Mouse (Mus musculus) splenic B cell, adult 2 months (primary cell): ENCODE measurements around the gene Oas1h.
"Not testable (repeated sequence)": the region's sequence is repeated elsewhere in the genome, so short reads cannot be mapped to it uniquely, and the experiment has no call there.

Experiments
- DNase-seq: peaks from one replicate; pipeline ENCODE4 v3.0.0-alpha.2; 2011; ENCODE audit warnings: low read depth, low spot score
- H3K27me3 ChIP-seq: 2 replicates; pipeline ENCODE4 v1.6.1; 2012; ENCODE audit warnings: mild to moderate bottlenecking, low read length, moderate library complexity, mixed read lengths; ENCODE audit not compliant: control insufficient read depth, poor library complexity, insufficient read depth, severe bottlenecking
- H3K36me3 ChIP-seq: 2 replicates; pipeline ENCODE4 v1.6.1; 2012; ENCODE audit warnings: mild to moderate bottlenecking, low read length, moderate library complexity, mixed read lengths; ENCODE audit not compliant: control insufficient read depth, poor library complexity, insufficient read depth, severe bottlenecking

The Oas1h gene

GRCm38 (mm10) chr5:120869436-120870015, 8.3 kb downstream of the Oas1h start:
- DNase-seq: no peak

DNA sequence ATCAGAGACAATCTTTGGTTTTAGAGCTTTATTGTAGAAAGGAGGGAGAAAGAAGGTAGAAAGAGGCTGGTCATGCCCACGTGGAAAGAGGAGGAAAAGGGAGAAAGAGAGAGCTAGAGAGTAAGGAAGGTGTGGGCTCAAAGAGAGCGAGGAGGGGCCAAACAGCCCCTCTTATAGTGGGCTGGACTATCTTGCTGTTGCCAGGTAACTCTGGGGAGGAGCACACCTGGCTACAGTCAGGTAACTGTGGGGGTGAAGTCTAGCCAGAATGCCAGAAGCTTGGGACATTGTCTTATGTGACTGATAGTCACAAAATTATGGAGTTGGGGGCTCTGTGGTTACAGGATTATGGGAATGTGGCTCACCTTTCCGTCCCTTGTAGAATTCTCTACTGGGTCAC, 8.9 kb downstream of the Oas1h start:
- Histone ChIP-seq H3K36me3 (no peaks in the 10 kb centered on the region), H3K27me3 (no peaks in the 10 kb centered on the region)
- no peak for DNase-seq

More at GRCm38 (mm10) chr5:120869436-120870015, 8.3 kb downstream of the Oas1h start:
- no peaks in the 10 kb centered on the region for H3K36me3 ChIP-seq
- H3K27me3 ChIP-seq: no peaks in the 10 kb centered on the region

DNA sequence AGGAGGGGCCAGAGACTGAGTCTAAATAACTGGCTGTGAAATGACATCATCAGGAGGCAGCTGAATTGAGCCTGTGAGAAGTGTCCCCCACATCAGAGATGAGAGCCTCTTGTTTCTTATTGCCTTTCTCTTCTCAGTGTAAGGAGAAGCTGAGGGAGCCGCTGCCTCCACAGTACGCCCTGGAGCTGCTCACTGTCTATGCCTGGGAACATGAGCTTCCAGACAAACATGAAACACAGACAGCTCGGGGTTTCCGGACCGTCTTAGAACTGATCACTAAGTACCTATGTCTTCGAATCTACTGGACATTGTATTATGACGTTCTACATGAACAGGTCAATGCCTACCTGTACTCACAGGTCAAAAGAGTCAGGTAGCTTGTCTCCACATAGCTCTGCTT, 9.6 kb downstream of the Oas1h start:
- H3K36me3 ChIP-seq: no peaks in the 10 kb centered on the region
- no peak for DNase-seq
- no peaks in the 10 kb centered on the region for H3K27me3 ChIP-seq

- no peaks in the 10 kb centered on the region for H3K36me3 ChIP-seq
- H3K27me3 ChIP-seq: no peaks in the 10 kb centered on the region
- DNase-seq: no peak
Measured at GRCm38 (mm10) chr5:120871469-120871868, 10.2 kb downstream of the Oas1h start.

DNA sequence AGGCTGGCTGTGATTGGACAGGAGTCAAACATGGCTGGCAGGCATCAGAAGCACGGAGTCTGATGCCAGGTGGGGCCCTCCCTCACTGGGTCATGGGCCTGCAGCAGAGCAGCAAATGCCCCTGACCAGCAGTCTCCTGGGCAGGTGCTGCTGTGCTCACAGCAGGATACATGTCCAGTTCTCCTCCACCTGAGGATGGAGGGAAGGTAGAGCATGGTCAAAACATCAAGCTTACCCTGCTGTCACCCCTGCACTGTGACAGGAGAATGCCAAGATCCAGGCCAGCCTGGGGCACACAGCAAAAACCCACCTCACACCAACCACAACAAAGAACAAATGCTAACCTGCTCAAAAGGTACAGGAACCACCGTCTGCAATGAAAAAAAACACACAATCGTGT, 15.6 kb downstream of the Oas1h start:
- not testable (repeated sequence) for H3K27me3 ChIP-seq, H3K36me3 ChIP-seq, DNase-seq

DNA sequence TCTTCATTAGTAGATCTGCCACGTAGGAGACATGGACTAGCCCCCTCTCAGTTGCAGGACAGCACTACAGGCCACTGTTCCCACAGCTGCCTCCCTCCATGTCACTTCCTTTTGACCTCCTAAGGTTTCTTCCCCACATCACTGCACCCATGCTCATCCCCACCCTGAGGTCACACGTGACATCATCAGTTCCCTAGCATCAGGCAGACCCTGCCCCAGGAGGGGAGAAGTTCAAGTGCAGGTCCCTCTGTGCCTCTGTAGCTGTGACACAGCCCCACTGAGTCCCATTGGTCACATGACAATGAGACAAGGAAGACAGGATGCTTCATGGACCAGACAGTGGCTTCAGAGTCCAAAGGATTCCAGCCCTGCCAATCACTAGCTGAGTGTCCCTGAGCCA, 16.2 kb downstream of the Oas1h start:
- H3K27me3 ChIP-seq, H3K36me3 ChIP-seq, DNase-seq: not testable (repeated sequence)

DNA sequence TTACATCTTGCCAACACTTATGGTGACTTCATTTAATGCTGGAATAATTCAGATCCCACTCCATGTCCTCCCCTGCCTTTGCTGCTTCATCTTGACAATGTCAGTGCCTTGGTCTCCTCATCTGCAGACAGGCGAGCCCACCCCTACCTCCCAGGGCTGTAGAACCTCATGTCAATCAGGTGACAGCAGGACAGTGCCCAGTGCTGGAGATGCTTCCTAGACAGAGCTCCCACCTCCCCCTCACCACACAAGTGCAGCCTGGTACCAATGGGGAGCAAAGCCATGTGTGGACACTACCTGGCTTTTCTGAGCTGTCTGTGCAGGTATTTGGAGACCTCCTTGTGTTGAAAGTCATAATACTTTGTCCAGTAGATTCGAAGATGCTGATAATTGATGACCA, 17.6 kb downstream of the Oas1h start:
- not testable (repeated sequence) for DNase-seq, H3K36me3 ChIP-seq, H3K27me3 ChIP-seq

DNA sequence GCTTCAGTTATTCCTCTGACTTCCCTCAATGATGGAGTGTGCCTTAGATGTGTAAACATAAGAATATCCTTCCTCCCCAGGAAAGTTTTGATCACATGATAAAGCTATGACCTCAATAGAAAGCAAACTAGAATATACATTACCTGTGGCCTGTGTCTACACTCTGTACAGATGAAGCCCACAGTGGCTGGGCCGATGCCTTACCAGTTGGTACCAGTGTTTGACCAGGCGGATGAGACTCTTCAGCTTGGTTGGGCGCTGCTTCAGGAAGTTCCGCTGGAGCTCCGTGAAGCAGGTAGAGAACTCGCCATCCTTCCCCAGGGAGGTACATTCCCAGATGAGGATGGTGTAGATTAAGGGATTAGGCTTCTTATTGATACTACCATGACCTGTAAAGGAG, 20.5 kb downstream of the Oas1h start:
- not testable (repeated sequence) for H3K36me3 ChIP-seq, DNase-seq, H3K27me3 ChIP-seq

GRCm38 (mm10) chr5:120887413-120887812, 26.2 kb downstream of the Oas1h start, which contains the start of gene Oas1g:
Gene Oas1g (minus strand): TSS chr5:120887613.
- H3K27me3 ChIP-seq, H3K36me3 ChIP-seq, DNase-seq: not testable (repeated sequence)

DNA sequence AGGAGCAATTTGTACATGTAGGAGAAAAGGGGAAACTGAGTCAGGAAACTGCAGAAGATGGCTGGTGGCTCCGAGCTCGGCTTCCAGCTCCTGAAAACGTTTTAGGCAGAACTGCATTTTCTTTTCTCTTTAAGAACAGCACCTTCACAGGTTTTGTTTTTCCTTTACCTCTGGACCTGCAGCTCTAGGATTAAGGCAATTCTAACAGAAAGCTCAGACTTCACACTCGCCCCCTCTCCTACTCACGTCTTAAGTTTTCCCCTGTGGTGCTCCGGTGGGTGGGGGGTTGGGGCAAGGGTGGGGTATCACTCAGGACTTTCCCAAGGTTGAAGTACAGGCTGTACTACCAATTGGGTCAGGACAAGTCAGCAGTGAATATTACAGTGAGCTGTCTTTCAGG, 26.6 kb downstream of the Oas1h start:
- H3K36me3 ChIP-seq: no peaks in the 10 kb centered on the region
- no peaks in the 10 kb centered on the region for H3K27me3 ChIP-seq
- no peak for DNase-seq

- H3K27me3 ChIP-seq, H3K36me3 ChIP-seq, DNase-seq: not testable (repeated sequence)
Measured at GRCm38 (mm10) chr5:120888294-120888815, 27.1 kb downstream of the Oas1h start.

DNA sequence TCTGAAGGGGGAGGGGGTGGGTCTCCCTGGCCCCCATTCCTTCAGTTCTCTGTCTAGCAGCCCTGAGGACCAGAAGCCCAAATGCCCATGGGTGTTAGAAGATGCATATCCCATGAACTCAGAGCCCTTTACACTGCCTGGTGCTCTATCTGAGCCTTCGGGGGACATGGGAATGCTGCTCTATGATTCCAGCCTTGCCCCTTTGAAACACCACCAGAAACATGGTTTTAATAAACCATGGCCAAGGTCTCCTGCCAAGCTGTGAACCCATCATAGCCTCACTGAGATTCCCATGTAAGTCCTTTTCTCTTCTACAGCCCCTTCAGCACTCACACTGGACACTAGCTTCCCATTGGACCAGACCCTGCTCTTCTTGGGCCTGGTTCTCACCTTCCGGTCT, 28.8 kb downstream of the Oas1h start:
- H3K36me3 ChIP-seq: no peaks in the 10 kb centered on the region
- no peaks in the 10 kb centered on the region for H3K27me3 ChIP-seq
- no peak for DNase-seq

DNA sequence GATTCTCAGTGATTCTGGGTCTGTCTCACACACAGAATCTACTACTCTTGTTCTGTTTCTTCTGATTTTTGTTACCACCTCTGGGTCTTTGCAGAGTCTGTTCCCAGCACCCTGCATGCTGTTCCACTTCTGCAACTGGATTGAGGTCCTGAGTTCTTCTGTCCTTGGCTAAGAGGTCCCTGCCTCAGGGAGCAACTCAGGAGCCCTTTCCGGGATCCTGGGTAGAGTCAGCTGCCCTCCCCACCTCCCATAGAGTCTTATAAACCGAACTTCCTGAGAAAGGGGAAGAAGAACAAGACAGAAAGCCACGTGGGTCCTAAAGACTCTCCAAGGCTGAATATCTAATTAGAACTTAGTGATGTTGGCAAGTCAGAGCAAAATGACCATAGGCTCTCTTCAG, 29.8 kb downstream of the Oas1h start:
- no peaks in the 10 kb centered on the region for H3K36me3 ChIP-seq
- no peaks in the 10 kb centered on the region for H3K27me3 ChIP-seq
- no peak for DNase-seq

DNA sequence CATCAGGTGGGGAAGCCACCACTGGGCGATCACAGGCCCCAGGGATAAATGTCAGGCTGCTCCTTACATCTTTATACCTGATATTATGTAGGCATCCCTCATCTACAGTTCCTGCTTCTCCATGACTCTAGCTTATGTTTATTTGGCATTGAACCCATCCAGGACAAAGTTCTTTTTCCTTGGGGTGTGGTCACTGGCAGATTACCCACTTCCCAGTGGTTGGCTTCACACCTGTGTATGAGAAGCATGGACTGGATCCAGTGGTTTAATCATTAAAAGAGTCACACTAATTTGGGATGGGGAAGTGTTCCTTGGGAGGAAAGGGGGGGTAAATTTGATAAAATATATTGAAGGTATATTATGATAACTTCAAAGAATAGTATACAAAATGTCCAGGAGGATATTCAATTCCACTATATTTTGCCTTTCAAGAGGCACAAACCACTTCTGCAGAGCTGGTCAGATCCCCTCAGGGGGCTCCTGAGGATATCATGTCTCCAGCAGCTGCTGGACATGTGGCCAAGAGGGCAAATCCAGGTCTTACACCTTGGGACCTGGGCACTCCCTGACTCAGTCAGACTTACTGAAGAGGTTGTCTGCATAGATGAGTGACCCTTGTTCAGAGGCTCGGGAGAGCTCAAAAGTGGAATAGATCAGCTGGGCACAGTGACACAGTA, 30.5 kb downstream of the Oas1h start:
- H3K36me3 ChIP-seq, H3K27me3 ChIP-seq, DNase-seq: not testable (repeated sequence)

DNA sequence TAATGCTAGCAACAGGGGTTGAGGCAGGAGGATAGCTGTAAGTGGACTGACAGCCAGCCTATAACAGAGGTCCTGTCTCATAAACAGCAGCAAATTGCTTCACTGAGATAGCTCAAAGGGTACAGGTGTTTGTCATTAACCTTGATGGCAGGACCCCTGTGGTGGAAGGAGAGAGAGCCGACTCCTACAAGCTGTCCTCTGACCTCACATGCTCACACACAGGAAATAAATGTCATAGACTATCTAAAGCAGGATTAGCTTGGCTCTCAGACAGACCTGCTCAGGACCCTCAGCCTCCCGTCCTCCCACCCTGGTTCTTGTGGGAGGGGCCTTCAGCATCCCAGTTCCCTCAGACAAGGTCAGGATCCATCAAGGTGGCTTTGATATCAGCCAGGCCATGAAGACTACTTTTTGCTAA, 31.0 kb downstream of the Oas1h start:
- no peaks in the 10 kb centered on the region for H3K27me3 ChIP-seq
- no peak for DNase-seq

More for the DNA sequence above, 31.0 kb downstream of the Oas1h start:
- no peaks in the 10 kb centered on the region for H3K36me3 ChIP-seq
